Mouse (Mus musculus) liver, postnatal 0 days (tissue): ENCODE results near the gene Ubash3b.

Experiments used
- CTCF ChIP-seq: sonication (generic); IDR thresholded peaks from 2 replicates; pipeline ENCODE4 v1.5.1; 2016; ENCODE audit warnings: antibody characterized with exemption, low read depth
- EP300 ChIP-seq: IDR thresholded peaks from 2 replicates; pipeline ENCODE4 v1.6.1; 2016; ENCODE audit warnings: antibody characterized with exemption, low read depth, mild to moderate bottlenecking

DNA sequence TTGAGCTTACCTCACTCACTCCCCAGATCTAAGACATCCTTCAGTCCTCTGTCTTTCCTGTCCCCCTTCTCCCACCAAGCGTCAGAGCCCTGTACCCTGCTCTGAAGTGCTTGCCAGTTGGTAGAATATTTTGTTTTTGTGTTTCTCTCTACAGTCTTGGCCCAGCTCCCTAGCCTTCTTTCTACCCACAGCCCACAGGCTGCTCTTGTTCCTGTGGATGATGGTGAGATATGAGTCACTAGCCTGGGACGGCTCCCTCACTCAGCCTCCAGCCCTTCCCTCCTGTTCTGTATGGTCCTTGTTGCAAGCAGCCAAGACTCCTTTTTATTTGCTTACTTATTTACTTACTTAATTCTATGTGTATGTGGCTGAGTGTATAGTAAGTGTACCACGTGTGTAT is 141.0 kb downstream of the Ubash3b start:
- TF ChIP-seq CTCF (no peak), EP300 (no peak)
